Mouse (Mus musculus): ENCODE measurements at regions not wholly inside any gene's neighbourhood (a gene's known extent, or its start where the extent isn't known, plus 50 kb on each side); places are given as distances from the start of the nearest gene placed in this dataset.

DNA sequence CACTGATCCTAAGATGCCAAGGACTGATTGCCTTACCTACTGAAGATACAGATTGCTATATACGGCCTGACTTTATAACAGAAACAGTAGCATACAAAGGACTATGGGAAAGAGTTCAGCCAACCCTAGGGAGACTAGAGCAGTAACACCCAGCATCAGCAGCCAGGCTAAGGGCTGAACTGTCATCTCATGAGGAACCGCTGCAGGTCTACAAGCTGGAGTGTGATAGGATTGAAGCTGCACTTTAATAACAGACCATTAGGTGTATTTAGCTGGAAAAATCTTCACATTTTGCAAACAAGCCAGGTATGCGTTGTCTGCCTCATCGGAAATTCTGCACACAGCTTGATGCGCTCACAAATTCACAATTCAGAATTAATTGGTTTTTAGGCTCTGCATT, 95.5 kb downstream of the Foxa2 start:
- no peak for TF ChIP-seq EP300 (IDR thresholded peaks at IDR 0.05)
- TF ChIP-seq CTCF (IDR thresholded peaks at IDR 0.05), result no peak
